Mouse (Mus musculus) adrenal gland, adult 8-10 months (tissue): Measurements from ENCODE around the gene Bmf. TPM values are rescaled to one million over a fixed set of nuclear protein-coding genes. Genes with fewer than 3 reads are reported as not detected.
A peak's percentile ranks its signal among the peaks of the same experiment; 100 is the strongest.
"Not testable (repeated sequence)": the region's sequence is repeated elsewhere in the genome, so short reads cannot be mapped to it uniquely, and the experiment has no call there.

ENCODE experiments used
- DNase-seq: peaks from one replicate; pipeline ENCODE4 v3.0.0; 2022
- total RNA-seq, 4 experiments: library from RNA; stranded (reverse); gene quantifications; 2 replicates each; pipeline ENCODE4 v1.2.4; 2022

The Bmf gene
- total RNA-seq = 10 to 100 TPM; 13.2 to 29.5 (median 19.2) TPM

GRCm38 (mm10) chr2:118549507-118550473, at the start of gene Bmf:
Gene Bmf (minus strand): TSS chr2:118549687.
- DNase-seq = peak; percentile 99

- no peak for DNase-seq
These were observed 49.6 kb upstream of the Bmf start for GRCm38 (mm10) chr2:118599087-118599486.

- peak; percentile 87 for DNase-seq
These were observed 48.4 kb upstream of the Bmf start, which contains the start of gene Bub1b for GRCm38 (mm10) chr2:118597673-118598568. Gene Bub1b (plus strand): TSS chr2:118598211.

- DNase-seq = no peak
These were observed 41.6 kb upstream of the Bmf start for GRCm38 (mm10) chr2:118591083-118591482.

- DNase-seq = no peak
These were observed 38.2 kb upstream of the Bmf start for GRCm38 (mm10) chr2:118587686-118588085.

GRCm38 (mm10) chr2:118586013-118586412, 36.5 kb upstream of the Bmf start:
- DNase-seq = no peak

GRCm38 (mm10) chr2:118573135-118573534, 23.6 kb upstream of the Bmf start:
- no peak for DNase-seq

- no peak for DNase-seq
These were observed 22.8 kb upstream of the Bmf start for GRCm38 (mm10) chr2:118572183-118572836.

GRCm38 (mm10) chr2:118570939-118571338, 21.5 kb upstream of the Bmf start:
- no peak for DNase-seq

- no peak for DNase-seq
These were observed 17.7 kb upstream of the Bmf start for GRCm38 (mm10) chr2:118567179-118567578.

- no peak for DNase-seq
These were observed 12.9 kb upstream of the Bmf start for GRCm38 (mm10) chr2:118562431-118562830.

- no peak for DNase-seq
These were observed 12.5 kb upstream of the Bmf start for GRCm38 (mm10) chr2:118562015-118562414.

GRCm38 (mm10) chr2:118558426-118558825, 8.9 kb upstream of the Bmf start:
- DNase-seq = no peak

GRCm38 (mm10) chr2:118554356-118554990, 5.0 kb upstream of the Bmf start:
- not testable (repeated sequence) for DNase-seq

GRCm38 (mm10) chr2:118551606-118552005, 2.1 kb upstream of the Bmf start:
- no peak for DNase-seq

GRCm38 (mm10) chr2:118548421-118549221, 866 bp downstream of the Bmf start:
- no peak for DNase-seq

- peak; percentile 75 for DNase-seq
These were observed 1.9 kb downstream of the Bmf start for GRCm38 (mm10) chr2:118547541-118548016.

- DNase-seq = no peak
These were observed 2.7 kb downstream of the Bmf start for GRCm38 (mm10) chr2:118546798-118547165.

GRCm38 (mm10) chr2:118546104-118546797, 3.2 kb downstream of the Bmf start:
- DNase-seq = no peak
